Mouse (Mus musculus) neural tube, embryonic 14.5 days (tissue): Measurements from ENCODE around the gene Rbm17. TPM values are rescaled to one million over a fixed set of nuclear protein-coding genes. Genes with fewer than 3 reads are reported as not detected.
A peak's percentile ranks its signal among the peaks of the same experiment; 100 is the strongest.

Experiments used
- ATAC-seq: fragments of 200-750 bp; cut with Nextera tagmentation; 2 replicates; pipeline ENCODE4 v1.8.0; 2017; ENCODE audit warnings: low read depth, mild to moderate bottlenecking, moderate TSS enrichment, moderate library complexity
- H3K27ac ChIP-seq: fragments of 300-500 bp; sonication (generic); 2 replicates; pipeline ENCODE4 v1.5.1; 2014; ENCODE audit warnings: low read depth, mild to moderate bottlenecking, control low read depth, low read length, moderate library complexity, mixed read lengths
- H3K27me3 ChIP-seq: fragments of 300-500 bp; sonication (generic); 2 replicates; pipeline ENCODE4 v1.6.1; 2014; ENCODE audit warnings: low read length; ENCODE audit not compliant: control insufficient read depth, insufficient read depth
- H3K36me3 ChIP-seq: fragments of 300-500 bp; sonication (generic); 2 replicates; pipeline ENCODE4 v1.6.1; 2014; ENCODE audit warnings: low read length, mixed read lengths; ENCODE audit not compliant: control insufficient read depth, insufficient read depth
- H3K4me1 ChIP-seq: fragments of 300-500 bp; sonication (generic); 2 replicates; pipeline ENCODE4 v1.6.1; 2014; ENCODE audit warnings: low read length; ENCODE audit not compliant: control insufficient read depth, insufficient read depth
- H3K4me2 ChIP-seq: fragments of 300-500 bp; sonication (generic); 2 replicates; pipeline ENCODE4 v1.6.1; 2014; ENCODE audit warnings: mild to moderate bottlenecking, low read depth, low read length, control low read depth
- H3K4me3 ChIP-seq: fragments of 300-500 bp; sonication (generic); 2 replicates; pipeline ENCODE4 v1.5.1; 2014; ENCODE audit warnings: low read depth, low read length, control low read depth, mixed read lengths
- H3K9ac ChIP-seq: fragments of 300-500 bp; sonication (generic); replicated peaks from 2 replicates; pipeline ENCODE4 v1.6.1; 2014; ENCODE audit warnings: low read depth, mild to moderate bottlenecking, control low read depth, low read length, mixed read lengths
- H3K9me3 ChIP-seq: fragments of 300-500 bp; sonication (generic); 2 replicates; pipeline ENCODE4 v1.6.1; 2016; ENCODE audit warnings: low read length; ENCODE audit not compliant: control insufficient read depth
- WGBS: fragments of 180-500 bp; shearing (Covaris S2); extraction: QIAGEN DNeasy Blood & Tissue Kit; methylation state at CpG from one replicate; pipeline ENCODE4 v1.1.7; 2014; 5-methylcytosine and 5-hydroxymethylcytosine counted together
- polyA plus RNA-seq: library from polyadenylated mRNA; unstranded; fragments of >200 nt; fragmentation: Nextera tagmentation; extraction: Ambion mirVana; gene quantifications from 2 replicates; pipeline ENCODE4 v1.2.1, GENCODE M21; 2014

Gene Rbm17
- polyA plus RNA-seq, 1 experiment from 2014 or later, result 125 TPM

GRCm38 (mm10) chr2:11557244-11557643 is 46.7 kb downstream of the Rbm17 start:
- no peak for ATAC-seq
- Histone ChIP-seq H3K9me3 (no peaks in the 10 kb centered on the region), H3K4me1 (peaks cover 5% of the 10 kb centered on the region; the same call in 1 of the 2 replicates), H3K36me3 (no peaks in the 10 kb centered on the region), H3K4me3 (no peak overlapping the region), H3K27ac (no peak overlapping the region), H3K9ac (no peak overlapping the region), H3K27me3 (peaks cover 13% of the 10 kb centered on the region), H3K4me2 (no peak overlapping the region)
- WGBS, result 61% methylated on average over 3 of the region's 3 CpGs

- Histone ChIP-seq H3K4me1 (peaks cover 5% of the 10 kb centered on the region; the same call in 1 of the 2 replicates), H3K27me3 (peaks cover 16% of the 10 kb centered on the region), H3K9ac (no peak overlapping the region), H3K36me3 (no peaks in the 10 kb centered on the region), H3K4me3 (no peak overlapping the region), H3K4me2 (no peak overlapping the region), H3K9me3 (no peaks in the 10 kb centered on the region), H3K27ac (no peak overlapping the region)
- WGBS, result 60% methylated on average over 6 of the region's 6 CpGs
- ATAC-seq, result no peak
Measured at GRCm38 (mm10) chr2:11555316-11555715, 48.6 kb downstream of the Rbm17 start.

GRCm38 (mm10) chr2:11553471-11554400 is 50.2 kb downstream of the Rbm17 start, which contains the start of gene Pfkfb3:
TSS of gene Pfkfb3 (minus strand) at chr2:11554077.
- WGBS, result 2% methylated on average over 67 of the region's 67 CpGs
- ATAC-seq, result peak; percentile 91
- peaks cover 16% of the 10 kb centered on the region for H3K27me3 ChIP-seq

GRCm38 (mm10) chr2:11552966-11553451 is 50.9 kb downstream of the Rbm17 start:
- ATAC-seq, result peak; percentile 52
- H3K36me3 ChIP-seq, result no peaks in the 10 kb centered on the region

More at GRCm38 (mm10) chr2:11553471-11554400, 50.2 kb downstream of the Rbm17 start, which contains the start of gene Pfkfb3:
- Histone ChIP-seq H3K9me3 (no peaks in the 10 kb centered on the region), H3K4me1 (peaks cover 5% of the 10 kb centered on the region; the same call in 1 of the 2 replicates), H3K4me3 (peak within 1 kb of the TSS; percentile 49), H3K36me3 (no peaks in the 10 kb centered on the region), H3K27ac (no peak within 1 kb of the TSS), H3K4me2 (peak within 1 kb of the TSS; percentile 93), H3K9ac (peak within 1 kb of the TSS; percentile 54)

GRCm38 (mm10) chr2:11552297-11552821 is 51.6 kb downstream of the Rbm17 start:
- no peaks in the 10 kb centered on the region for H3K36me3 ChIP-seq
- H3K4me2 ChIP-seq, result no peak overlapping the region; the same call in 1 of the 2 replicates
- H3K9me3 ChIP-seq, result no peaks in the 10 kb centered on the region
- no peak overlapping the region for H3K4me3 ChIP-seq
- WGBS, result 7% methylated on average over 9 of the region's 9 CpGs
- no peak overlapping the region for H3K9ac ChIP-seq
- ATAC-seq, result peak; percentile 32; the same call in 1 of the 2 replicates
- peaks cover 5% of the 10 kb centered on the region; the same call in 1 of the 2 replicates for H3K4me1 ChIP-seq
- H3K27ac ChIP-seq, result no peak overlapping the region
- peaks cover 16% of the 10 kb centered on the region for H3K27me3 ChIP-seq

More at GRCm38 (mm10) chr2:11552966-11553451, 50.9 kb downstream of the Rbm17 start:
- no peaks in the 10 kb centered on the region for H3K9me3 ChIP-seq
- H3K9ac ChIP-seq, result peak overlapping the region; percentile 54
- peaks cover 16% of the 10 kb centered on the region for H3K27me3 ChIP-seq
- WGBS, result 4% methylated on average over 15 of the region's 15 CpGs
- peak overlapping the region; percentile 49 for H3K4me3 ChIP-seq
- peaks cover 5% of the 10 kb centered on the region; the same call in 1 of the 2 replicates for H3K4me1 ChIP-seq
- H3K27ac ChIP-seq, result no peak overlapping the region
- H3K4me2 ChIP-seq, result peak overlapping the region; percentile 93

GRCm38 (mm10) chr2:11551726-11552125 is 52.2 kb downstream of the Rbm17 start:
- H3K9me3 ChIP-seq, result no peaks in the 10 kb centered on the region
- H3K4me3 ChIP-seq, result no peak overlapping the region
- H3K27me3 ChIP-seq, result peaks cover 16% of the 10 kb centered on the region
- no peak overlapping the region for H3K9ac ChIP-seq
- WGBS, result 3% methylated on average over 1 of the region's 1 CpGs
- H3K36me3 ChIP-seq, result no peaks in the 10 kb centered on the region
- H3K4me2 ChIP-seq, result no peak overlapping the region
- no peak for ATAC-seq
- peaks cover 5% of the 10 kb centered on the region; the same call in 1 of the 2 replicates for H3K4me1 ChIP-seq
- no peak overlapping the region for H3K27ac ChIP-seq

GRCm38 (mm10) chr2:11548508-11548907 is 55.4 kb downstream of the Rbm17 start:
- Histone ChIP-seq H3K9me3 (no peaks in the 10 kb centered on the region), H3K4me2 (no peak overlapping the region), H3K36me3 (no peaks in the 10 kb centered on the region), H3K27ac (no peak overlapping the region), H3K4me3 (no peak overlapping the region), H3K4me1 (peaks cover 5% of the 10 kb centered on the region; the same call in 1 of the 2 replicates), H3K27me3 (peaks cover 7% of the 10 kb centered on the region; the same call in 1 of the 2 replicates), H3K9ac (no peak overlapping the region)
- no peak for ATAC-seq
- 91% methylated on average over 10 of the region's 10 CpGs for WGBS

GRCm38 (mm10) chr2:11547609-11548008 is 56.3 kb downstream of the Rbm17 start:
- no peaks in the 10 kb centered on the region for H3K9me3 ChIP-seq
- no peaks in the 10 kb centered on the region for H3K4me1 ChIP-seq
- 79% methylated on average over 2 of the region's 2 CpGs for WGBS
- no peaks in the 10 kb centered on the region for H3K36me3 ChIP-seq
- 0 out of 2 replicates have a peak, but pooled peaks cover 4% of the 10 kb centered on the region for H3K27me3 ChIP-seq
- H3K4me2 ChIP-seq, result no peak overlapping the region
- H3K27ac ChIP-seq, result no peak overlapping the region
- no peak overlapping the region for H3K4me3 ChIP-seq
- ATAC-seq, result no peak
- no peak overlapping the region for H3K9ac ChIP-seq
